Mouse (Mus musculus) megakaryocyte progenitor cell, adult 5-6 weeks (primary cell): ENCODE results near the gene Uprt. TPM values are rescaled to one million over a fixed set of nuclear protein-coding genes. Genes with fewer than 3 reads are reported as not detected.

Source experiments
- ATAC-seq: replicated peaks from 2 replicates; pipeline ENCODE4 v1.8.0; 2016; ENCODE audit warnings: mild to moderate bottlenecking, moderate TSS enrichment, inconsistent platforms; ENCODE audit not compliant: poor library complexity
- total RNA-seq, 2 experiments: library from RNA; stranded (forward) in 1 of 2; stranded (reverse) in 1 of 2; fragments of 157-497, 149-512 nt in 1 of 2; fragments of 200-1000 nt in 1 of 2; gene quantifications; 2 replicates each; pipeline versions ENCODE4 v1.2.3 to v1.2.4; 2015 to 2017

Uprt gene
- total RNA-seq (2015): 29.2 and 36.5 TPM in 2 replicates
- 3.7 and 9.2 TPM in 2 replicates for total RNA-seq (2017)

DNA sequence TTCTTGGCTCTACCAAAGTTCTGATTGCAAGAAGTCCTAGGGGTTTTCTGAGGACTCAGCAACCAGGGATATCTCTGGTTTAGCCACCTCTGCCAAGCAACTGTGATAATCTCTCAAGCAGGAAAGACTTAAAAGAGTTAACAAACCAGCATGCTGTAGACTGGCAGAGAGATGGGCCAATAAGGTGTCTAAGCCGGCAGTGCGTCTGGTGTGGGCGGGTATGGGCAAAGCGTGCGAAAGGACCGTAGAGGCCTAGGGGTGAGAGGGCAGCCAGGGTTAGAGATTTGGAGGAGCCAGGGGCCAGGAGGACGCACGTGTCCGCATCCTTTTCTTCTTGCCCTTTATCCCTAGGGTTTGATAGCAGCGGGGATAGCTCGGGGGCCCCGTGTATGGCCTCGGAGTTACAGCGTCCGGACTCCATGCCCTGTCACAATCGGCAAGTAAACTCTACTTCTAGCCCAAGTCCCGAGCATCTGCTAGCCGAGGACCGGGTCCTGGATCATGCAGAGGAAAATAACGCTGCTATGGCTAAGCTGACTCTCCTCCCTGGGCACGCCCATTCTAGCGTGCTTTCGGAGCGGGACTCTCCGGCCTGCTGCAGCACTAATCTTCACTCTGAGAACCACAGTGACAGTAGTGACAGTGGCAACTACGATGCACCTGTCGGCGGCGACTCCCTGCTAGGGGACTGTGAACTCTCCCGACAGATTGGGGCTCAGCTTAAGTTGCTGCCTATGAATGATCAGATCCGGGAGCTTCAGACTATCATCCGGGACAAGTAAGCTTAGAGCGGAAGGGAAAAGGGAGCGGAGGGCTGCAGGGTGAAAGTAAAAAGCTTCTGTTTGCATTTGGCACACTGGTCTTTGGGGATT lies at the start of gene Uprt:
Gene Uprt, plus strand, starts transcription at position 247 of the 872 bp plus-strand sequence.
- ATAC-seq: peak; percentile 96

DNA sequence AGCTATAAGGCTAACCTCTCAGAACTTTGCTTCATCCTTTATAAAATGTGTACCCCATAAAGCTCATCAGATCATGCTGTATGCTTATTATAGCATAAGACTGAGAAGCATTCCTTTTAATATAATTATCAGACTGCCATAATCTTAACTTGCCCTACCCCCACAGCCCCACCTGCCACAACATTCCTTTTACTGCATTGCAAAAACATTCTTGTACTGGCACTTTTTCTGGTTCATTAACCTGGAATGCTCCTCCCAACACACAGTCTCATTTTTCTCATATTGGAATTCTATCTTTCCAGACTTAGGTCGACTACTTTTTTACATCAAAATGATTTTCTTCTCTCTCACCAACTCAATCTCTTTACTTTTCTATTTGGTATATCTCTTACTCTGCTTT lies 49.2 kb upstream of the Uprt start:
- ATAC-seq: no peak

DNA sequence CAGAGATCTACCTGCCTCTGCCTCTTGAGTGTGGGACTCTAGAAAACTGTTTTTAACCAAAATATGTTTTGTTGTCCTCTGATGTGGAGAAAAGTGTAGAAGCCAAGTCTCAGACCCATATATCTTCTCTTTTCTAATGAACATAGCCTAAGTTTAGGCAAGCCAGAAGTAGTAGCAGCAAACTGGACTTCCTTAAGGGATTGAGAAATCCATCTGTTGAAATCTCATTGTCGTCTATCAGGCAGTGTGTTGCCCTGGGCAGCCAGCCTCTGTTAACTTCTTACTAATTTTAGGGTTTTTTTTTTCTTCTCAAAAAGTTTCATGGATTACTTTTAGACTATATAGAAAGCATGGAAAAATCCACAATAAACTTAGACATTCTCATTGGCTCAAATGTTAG lies 30.2 kb upstream of the Uprt start:
- peak; percentile 83 for ATAC-seq

DNA sequence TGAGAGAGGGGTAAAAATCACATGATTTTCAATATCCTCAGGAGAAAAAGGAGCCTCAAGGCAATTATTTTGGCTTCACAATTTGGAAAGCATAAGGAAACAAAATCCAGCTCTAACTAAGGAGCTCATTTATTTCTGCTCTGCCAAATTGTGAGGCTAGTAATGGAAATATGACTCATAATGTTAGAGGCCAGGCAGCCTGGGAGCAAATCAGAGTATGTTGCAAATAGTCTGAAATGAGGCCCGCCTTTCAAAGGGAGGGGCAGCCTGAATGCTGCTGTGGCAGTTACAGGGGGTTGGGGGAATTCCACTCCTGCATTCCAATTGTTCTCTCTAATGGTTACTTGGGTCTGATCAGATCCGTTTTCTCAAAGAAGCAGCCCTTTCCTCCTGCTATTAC lies 20.9 kb upstream of the Uprt start:
- ATAC-seq: no peak

DNA sequence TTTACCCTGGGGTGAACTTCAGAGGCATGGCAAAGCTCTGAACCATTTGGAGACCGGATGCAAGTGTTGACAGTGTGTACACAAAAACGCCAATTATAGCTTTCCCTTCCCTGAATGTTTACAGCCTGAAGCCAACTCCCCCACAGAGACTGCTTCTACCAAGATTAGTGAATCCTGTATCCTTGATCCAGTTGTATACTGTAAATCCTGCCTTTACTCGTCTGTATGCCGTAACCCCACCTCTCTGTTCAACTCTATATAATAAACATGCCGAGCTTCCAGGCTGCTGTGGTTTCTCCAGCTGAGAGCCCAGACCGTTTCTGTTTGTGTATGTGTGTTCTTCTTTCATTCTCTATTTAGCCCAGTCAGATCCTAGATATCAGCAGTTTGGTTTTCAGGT lies 18.2 kb upstream of the Uprt start:
- ATAC-seq: no peak

DNA sequence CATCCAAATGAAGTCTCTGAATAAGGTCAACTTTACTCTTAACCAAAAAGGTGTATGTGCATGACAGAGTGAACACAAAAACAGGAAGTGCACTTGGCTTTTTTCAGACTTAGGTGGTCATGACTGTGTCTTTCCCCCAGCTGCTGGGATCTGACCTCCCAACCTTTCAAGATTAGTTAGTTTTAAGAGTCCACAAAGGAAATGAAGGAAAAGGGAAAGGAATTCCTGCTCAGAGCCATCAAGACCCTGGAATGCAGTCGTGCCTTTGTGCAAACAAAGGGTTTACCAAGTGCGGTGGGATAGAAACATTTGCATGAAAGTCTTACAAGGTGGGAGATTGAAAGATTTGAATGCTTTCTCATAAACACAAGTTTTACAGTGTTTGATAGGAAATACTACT lies 4.6 kb upstream of the Uprt start:
- no peak for ATAC-seq

DNA sequence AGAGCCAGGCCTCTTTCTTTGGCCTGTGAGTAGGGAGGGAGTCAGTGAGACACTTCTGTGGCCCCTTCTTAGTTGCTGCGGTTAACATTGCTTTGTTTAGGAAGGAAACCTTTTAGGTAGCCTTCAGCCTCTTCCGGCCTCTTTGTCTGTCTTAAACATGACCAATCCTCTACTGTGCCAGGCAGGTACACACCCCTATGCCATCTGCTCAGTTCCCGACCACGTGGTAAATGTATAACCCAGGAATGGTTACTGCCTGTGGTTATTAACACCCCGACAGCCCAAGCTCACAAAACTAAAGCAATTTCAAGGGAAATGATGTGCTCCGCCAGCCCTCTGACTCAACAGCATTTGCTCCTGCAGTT lies 808 bp downstream of the Uprt start:
- peak; percentile 41 for ATAC-seq

DNA sequence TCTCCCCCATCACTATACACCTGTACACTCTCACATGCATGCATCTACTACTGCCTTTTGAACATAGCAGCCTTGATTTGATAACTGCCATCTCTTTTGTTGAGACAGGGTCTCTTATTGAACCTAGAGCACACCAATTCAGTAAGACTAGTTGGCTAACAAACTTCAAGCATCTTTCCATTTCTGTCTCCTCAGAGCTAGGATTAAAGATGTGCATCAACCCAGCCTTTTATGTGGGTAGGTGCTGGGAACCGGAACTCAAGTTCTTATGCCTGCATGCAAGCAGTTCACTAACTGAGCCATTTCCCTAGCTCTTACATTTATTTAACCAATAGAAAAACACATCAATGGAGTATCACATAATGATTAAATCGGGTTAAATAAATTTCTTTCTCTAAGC lies 3.0 kb downstream of the Uprt start:
- no peak for ATAC-seq

DNA sequence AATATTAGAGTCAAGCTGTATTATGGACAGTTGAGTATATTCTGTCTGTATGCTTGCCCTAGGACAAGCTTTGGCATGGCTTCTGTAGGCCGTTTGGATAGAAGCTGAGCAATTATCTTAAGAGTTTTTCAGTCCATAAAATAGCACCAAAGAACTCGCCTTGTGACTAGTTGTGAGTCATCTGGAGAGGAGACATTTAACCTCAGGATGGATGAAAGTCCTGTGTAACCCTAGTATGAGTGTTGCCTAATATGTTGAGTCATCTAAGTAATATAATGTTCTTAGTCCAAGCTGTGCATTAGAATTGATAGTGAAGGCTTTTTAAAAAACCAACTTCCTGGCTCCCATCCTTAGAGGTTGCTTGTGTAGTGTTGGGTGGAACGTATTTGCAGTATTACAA lies 5.4 kb downstream of the Uprt start:
- peak; percentile 83 for ATAC-seq

DNA sequence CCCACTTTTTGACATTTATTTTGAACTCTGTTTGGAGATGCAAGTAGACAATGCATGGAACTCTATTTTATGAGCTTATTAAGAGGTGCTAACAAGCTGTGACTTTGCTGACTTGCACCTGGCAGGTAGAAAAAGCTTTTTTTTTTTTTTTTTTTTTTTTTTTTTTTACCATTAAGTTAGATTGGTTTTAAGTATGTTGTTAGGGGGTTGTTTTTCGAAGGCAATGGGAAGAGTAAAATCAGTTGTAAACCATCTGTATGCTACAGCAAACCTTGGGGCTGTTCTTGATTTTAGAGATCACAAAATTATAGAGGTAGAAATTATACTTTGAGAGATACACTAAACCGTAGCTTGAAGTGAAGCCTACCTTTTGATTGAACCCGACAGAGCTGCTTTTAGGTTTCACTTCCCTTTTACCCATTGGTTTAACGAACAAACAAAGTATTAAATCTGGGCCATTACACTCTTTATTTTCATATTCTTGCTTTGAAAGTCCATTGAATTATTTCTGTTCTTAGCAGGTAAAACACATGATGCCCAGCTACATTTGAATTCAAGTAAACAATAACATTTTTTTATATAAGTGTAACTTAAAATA lies 6.4 kb downstream of the Uprt start:
- no peak for ATAC-seq

DNA sequence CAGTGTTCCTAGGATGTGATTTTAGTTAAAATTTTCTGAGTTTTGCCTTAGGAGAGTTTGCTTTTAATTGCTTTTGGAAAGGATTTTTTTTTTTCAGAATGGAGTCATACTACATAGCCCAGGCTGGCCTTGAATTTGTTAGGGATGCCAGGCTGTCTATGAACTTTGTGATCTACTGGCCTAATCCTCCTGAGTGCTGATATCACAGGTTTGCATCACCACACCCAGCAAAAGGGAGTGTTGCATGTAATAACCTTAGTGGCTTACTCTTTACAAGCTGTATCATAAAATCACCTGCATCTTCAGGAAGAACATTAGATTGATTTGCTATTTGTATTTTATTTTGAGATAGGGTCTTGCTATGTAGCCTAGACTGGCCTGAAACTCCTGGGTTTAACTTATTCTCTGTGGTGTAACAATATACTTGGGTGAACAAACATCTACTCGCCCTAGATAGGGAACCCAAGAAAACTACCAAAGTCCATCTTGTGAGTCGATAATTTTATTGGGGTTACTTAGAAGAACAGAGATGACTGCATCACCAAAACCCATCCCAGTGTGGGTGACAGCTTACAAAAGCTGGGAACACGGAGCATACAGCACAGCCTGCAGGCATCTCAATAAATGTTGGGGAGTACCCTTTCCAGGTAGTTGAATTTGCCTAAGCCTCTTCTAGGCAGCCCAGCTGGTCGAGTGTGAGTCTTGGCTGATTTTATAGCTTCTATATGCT lies 7.2 kb downstream of the Uprt start:
- ATAC-seq: no peak

DNA sequence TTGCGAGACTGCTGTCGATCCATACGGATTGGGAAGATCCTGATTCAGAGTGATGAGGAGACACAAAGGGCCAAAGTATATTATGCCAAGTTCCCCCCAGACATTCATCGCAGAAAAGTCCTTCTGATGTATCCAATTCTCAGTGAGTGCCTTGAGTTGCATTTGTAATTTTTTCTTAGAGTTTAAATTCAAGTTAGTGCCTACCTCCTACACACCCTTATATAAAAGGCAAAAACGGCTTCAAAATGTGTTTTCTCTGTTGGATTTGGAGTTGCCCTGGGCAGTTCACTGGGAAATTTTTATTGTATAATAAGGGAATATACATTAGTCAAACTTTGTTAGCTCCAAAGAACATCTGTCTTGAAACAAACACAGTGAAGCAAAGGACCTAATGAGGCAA lies 19.1 kb downstream of the Uprt start:
- ATAC-seq: no peak

DNA sequence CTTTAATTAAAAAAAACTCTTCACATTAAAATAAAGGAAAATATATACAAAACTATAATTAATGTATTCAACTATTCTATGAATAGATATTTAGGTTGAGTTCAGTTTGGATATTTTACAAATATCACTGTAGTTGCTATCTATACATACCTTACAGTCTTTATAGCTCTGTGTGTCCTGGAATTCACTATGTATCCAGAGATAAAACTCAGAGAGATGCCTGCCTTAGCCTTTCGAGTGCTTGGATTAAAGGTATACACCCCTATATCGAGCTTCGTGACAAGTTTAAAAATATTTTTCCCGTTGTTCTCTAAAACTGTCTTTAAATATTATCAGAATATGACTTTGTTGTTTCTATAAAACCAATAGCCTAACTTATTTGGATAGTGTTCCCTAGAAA lies 60.0 kb downstream of the Uprt start:
- no peak for ATAC-seq

DNA sequence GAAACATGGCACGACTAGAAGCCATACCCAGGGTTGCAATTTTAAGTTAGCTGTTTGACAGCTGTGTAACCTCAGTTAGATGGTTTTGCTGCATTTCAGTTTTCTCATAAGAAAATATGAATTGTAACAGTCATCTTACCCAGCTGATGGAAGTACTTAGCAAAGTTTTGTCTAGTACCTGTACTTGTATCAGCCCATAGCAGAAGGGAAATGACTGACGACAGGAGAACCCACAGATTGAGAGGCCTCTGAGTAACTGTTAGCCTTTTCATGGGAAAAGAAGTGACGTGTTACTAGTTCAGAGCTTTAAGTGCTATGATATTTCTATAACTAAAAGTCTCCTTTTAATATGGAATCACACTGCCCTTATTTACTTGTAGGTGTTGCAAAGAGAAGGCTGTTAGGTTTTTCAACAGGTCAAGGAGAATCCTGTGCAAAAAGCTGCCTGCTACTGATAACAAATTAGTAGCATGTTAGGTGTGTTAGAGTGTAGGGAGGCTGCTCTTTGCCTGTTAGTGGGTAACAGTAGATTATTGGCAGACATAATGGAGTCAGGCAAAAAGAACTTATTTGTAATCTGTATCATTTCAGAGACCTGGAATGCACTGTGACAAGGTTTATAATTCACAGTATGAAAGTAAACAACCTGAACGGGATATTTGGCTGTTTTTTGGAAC lies 61.4 kb downstream of the Uprt start:
- ATAC-seq: peak; percentile 53

DNA sequence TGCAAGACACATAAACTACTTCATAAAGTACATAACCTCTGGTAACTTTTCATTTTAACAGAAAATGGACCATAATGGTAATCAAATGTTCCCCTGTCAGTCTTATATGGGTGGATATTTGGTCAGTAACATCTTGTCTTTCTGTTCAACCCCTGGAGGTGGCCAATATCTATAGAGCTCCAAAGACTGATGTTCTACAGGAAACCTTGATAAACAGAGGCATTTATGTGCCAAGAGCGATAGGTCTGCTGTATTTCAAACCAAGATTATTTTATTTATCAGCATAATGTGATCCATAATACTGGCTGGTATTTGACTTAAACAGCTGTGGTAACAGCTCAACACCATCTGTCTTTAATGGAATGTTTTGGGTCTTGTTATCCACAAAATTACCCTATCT lies 62.7 kb downstream of the Uprt start:
- peak; percentile 71 for ATAC-seq

Other genes with a start within 250 kb of the Uprt start
- gene Abcb7, start 69.0 kb upstream of the Uprt start, total RNA-seq (2015): 55.0 and 56.3 TPM in 2 replicates
- gene Abcb7, start 69.0 kb upstream of the Uprt start, total RNA-seq (2017): 61.6 and 66.9 TPM in 2 replicates
- gene Zdhhc15, start 188.2 kb downstream of the Uprt start, total RNA-seq (2015): 1.9 and 2.0 TPM in 2 replicates
- 1.6 and 2.2 TPM in 2 replicates for gene Zdhhc15, start 188.2 kb downstream of the Uprt start, total RNA-seq (2017)